Mouse (Mus musculus) ovary, adult 18-20 months (tissue): Measurements from ENCODE around the gene Nkpd1.
"Not testable (repeated sequence)": the region's sequence is repeated elsewhere in the genome, so short reads cannot be mapped to it uniquely, and the experiment has no call there.

ENCODE experiments used
- DNase-seq: peaks from one replicate; pipeline ENCODE4 v3.0.0; 2022; ENCODE audit warnings: low spot score, mixed read lengths

The Nkpd1 gene

GRCm38 (mm10) chr7:19506326-19506725 lies 11.3 kb upstream of the Nkpd1 start:
- DNase-seq: no peak

GRCm38 (mm10) chr7:19506969-19507611 lies 10.5 kb upstream of the Nkpd1 start:
- peak; percentile 36 for DNase-seq

DNA sequence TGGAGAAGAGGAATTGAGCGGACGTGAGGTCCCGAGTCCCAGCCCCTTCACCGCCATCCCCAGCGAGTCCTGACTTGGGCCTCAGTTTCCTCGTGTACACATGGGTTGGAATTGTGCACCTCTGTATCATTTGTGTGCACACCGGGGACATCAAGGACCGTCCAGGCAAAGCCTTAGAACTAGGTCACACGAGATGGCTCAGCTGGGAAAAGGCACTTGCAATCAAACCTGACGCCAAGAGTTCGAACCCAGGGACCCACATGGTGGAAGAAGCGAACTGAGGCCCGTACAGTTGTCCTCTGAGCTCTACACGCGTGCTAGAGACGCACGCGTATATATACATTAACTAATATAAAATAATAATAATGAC lies 10.0 kb upstream of the Nkpd1 start:
- DNase-seq: no peak

- DNase-seq: peak; percentile 88
These were observed 9.3 kb upstream of the Nkpd1 start, which contains the start of the genes Bloc1s3 and Trappc6a for GRCm38 (mm10) chr7:19508150-19508923. Gene Bloc1s3, minus strand, starts transcription at chr7:19508367. Gene Trappc6a, plus strand, starts transcription at chr7:19508395.

DNA sequence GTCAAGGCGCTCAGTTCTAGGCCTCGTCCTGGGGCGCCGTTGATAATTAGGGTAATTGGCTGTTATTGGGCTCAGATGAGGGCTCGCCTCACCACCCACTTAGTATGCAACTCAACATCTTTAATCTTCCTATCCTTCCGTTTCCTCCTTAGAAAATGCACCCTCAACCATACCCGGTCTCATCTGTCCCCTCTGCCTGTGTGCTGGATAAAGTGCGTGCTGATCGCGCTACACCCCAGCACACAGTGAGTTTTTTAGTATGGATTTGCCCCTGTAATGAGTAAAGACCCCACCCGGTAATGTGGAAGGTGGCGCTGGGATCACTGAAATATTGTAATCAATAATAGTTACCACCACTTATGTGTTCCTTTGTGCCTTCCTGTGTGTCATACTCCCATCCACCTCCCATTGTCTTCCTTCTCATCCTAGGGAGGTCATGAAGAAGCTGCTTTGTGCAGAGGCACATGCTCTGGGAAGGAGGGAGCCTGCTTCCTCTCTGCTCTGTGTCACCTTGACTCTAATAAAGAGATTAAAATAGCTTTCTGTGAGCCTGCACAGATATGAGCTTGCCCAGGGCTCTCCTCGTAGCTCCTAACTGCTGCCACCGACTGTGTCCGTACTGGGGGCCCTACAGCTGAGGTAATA lies 8.6 kb upstream of the Nkpd1 start:
- no peak for DNase-seq

DNA sequence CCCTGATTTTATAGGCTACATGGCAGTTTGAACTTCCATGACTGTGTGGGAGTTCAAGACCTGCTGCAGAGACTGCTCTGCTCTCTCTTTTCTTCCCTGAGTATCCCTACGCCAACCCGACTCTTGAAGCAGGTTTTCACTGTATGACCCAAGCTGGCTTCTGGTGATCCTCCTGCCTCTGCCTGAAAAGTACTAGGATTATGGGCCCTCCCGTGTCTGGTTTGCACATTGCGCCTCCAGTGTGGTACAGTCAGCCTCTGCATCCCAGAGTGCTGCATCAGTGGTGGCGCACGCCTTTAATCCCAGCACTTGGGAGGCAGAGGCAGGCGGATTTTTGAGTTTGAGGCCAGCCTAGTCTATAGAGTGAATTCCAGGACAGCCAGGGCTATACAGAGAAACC lies 7.9 kb upstream of the Nkpd1 start:
- DNase-seq: no peak

- not testable (repeated sequence) for DNase-seq
These were observed 5.7 kb upstream of the Nkpd1 start for GRCm38 (mm10) chr7:19511934-19512333.

GRCm38 (mm10) chr7:19512353-19512752 lies 5.3 kb upstream of the Nkpd1 start:
- no peak for DNase-seq

GRCm38 (mm10) chr7:19520032-19520431 lies 2.4 kb downstream of the Nkpd1 start:
- no peak for DNase-seq

DNA sequence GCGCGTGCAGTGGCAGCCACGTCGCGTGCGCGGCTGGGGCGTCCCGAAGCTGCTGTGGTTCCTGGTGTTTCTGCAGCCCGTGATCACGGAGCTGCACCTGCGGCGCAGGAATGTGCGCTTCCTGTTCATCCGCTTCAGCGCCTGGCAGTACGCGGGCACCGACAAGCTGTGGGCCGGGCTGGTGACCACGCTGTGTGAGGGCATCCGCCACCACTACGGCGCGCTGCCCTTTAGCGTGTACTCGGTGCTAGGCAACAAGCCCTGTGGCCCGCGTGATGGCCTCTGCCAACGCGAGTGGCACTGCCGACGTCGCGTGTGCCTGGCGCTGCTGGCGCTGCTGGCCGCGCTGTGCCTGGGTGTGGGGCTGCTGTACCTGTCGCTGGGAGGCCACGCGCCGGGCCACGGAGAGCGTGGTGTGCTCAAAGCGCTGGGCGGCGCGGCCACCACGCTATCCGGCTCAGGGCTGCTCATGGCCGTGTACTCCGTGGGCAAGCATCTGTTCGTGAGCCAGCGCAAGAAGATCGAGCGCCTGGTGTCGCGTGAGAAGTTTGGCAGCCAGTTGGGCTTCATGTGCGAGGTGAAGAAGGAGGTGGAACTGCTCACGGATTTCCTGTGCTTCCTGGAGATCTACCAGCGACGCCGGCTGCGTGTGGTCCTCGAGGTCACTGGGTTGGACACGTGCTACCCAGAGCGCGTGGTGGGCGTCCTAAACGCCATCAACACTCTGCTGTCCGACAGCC lies 5.5 kb downstream of the Nkpd1 start:
- DNase-seq: no peak

DNA sequence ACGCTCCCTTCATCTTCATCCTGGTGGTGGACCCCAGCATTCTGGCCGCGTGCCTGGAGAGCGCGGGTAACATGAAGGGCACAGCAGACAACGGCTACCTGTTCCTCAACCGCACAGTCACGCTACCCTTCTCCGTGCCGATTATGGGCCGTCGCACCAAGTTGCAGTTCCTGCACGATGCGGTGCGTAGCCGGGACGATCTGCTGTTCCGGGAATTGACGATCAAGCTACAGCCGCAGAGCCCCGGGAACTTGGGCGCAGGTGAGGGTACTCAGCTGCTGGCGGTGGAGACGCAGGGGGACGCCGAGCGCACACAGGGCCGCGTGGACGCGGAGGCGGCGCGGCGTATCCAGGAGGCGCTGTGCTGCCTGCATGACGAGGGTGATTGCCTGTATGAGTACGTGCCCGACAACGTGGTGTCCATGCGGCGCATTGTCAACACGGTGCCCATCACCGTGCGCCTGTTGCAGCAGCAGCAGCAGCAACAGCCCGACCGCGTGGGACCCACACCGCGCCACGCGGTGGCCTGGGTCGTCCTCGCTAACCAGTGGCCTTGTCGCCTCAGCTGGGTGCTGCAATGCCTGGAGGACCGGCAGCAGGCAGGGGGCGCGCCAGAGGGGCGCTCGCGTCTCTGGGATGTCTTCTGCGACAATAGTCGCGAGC lies 6.2 kb downstream of the Nkpd1 start:
- DNase-seq: no peak

GRCm38 (mm10) chr7:19524420-19525104 lies 6.9 kb downstream of the Nkpd1 start:
- DNase-seq: no peak

GRCm38 (mm10) chr7:19525105-19525481 lies 7.5 kb downstream of the Nkpd1 start:
- no peak for DNase-seq

DNA sequence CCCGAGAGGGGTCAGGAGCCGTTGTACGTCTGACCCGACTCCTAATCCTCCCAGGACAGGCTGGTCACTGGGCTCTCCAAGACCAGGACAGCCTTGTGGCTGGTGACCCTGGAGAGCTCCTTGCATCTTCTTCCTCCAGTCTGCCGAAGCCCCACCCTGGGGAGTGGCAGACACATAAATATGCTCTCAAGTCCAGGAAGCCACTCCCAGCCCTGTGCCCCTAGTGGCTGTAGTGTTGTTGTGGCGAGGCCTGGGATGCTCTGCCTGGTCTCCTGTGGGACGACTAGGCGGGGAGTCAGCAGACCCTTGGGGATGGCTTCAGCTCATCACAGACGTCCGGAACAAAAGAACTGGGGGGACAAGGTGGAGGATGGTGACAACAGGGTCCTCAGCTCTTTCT lies 13.4 kb downstream of the Nkpd1 start:
- no peak for DNase-seq

- no peak for DNase-seq
These were observed 14.6 kb downstream of the Nkpd1 start for GRCm38 (mm10) chr7:19532240-19532639.

GRCm38 (mm10) chr7:19534676-19535075 lies 17.0 kb downstream of the Nkpd1 start:
- DNase-seq: no peak

GRCm38 (mm10) chr7:19540771-19541566 lies 23.3 kb downstream of the Nkpd1 start:
- DNase-seq: no peak

DNA sequence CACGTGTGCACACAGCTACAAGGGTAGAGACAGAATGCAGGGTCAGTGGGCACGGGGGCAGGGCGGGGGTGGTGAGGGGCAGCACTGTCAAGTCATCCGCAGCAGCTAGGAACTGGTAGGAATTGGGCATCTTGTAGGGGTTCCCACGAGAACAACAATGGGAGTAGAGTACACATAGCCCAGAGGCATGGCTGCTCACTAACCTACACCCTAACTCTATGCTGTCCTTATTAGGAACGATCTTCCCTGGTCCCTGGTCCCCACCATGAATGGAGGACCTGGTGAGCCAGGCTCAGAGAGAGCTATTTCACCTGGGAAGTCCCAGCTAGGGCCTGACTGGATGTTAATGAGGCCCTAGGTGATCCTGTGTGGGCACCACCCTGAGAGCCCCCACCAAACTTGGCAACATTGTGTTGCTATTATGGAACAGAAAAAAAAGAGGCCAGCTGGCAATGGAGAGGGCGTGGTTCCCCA lies 24.1 kb downstream of the Nkpd1 start:
- DNase-seq: no peak

DNA sequence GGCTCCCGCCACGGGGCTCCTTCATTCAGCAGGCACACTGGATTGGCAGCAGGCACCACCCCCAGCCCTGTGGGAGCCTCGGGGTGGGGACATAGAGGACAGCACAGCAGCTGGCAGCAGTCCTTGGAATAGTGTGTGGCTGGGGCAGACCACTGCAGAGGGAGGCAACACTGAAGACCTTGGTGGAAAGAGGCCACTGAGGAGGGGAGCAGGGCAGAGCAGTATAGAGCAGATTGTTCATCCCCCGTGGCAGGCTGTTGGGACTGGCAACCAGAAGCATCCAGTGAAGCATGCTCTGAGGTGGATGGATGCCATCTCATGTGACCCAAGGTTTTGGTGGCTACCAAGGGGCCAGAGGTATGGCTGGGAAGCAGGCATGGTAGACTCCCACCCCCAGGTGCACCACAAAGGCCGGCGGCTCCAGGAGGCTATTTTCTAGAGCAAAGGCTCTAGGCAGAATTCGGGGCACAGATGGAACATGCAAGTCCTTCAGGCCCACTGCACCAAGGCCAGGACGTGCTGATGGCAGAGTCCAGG lies 24.6 kb downstream of the Nkpd1 start:
- peak; percentile 41 for DNase-seq

DNA sequence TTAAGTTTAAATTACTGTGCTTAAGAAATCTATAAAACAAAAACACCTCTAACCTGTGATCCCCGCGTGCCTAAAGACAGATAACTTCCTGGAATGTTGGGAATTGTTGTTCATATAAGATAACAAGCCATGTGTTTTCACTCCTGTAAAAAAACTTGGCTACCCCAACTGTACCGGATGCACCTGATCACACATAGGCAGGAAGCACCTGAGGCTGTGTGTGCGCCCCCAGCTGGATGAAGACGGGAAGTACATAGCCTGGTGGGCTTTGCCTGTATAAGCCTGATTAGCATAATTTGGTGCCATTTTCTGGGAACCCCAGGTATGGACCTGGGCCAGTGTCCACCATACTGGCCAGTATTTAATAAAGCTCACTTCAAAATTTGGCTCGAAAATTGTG lies 25.9 kb downstream of the Nkpd1 start:
- no peak for DNase-seq
